In the genomic region with DNA sequence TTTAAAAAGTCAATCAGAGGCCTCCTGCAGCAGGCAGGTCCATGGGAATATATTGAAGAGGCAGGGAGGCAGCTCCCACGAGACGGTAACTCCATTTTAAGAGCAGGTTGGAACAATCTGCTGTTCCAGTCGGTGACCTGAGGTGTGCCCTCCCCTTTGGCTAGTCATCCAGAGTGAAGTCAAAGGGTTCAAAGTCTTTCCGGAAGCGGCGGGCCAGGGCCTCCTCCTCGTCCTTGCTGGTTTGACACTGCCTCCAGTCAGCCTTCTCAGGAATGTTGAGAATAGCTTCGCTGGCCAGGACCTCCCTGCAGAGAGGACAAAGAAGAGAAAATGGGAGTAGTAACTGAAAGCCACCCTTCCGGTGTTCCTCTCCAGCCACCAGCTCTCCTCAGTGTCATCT, we compare ENCODE assay signal across 20 mouse cellular contexts. TPM values are rescaled to one million over a fixed set of nuclear protein-coding genes. Genes with fewer than 3 reads are reported as not detected.
DNase-seq lines count a peak whose midpoint lies in the region; ATAC-seq and TF ChIP-seq lines count a peak whose summit lies in the region.
"Had no signal": no experiment of that assay in that cellular context is flagged by ENCODE, and none has a peak within 500 bp of the region (broad histone marks: within the 10 kb centered on the region; RNA-seq: fewer than 3 reads in every experiment).

No protein-coding gene starts in this region.

- 70% methylated on average over 9 of the region's 9 CpGs for WGBS in liver, embryonic 15.5 days (ENCODE audit: insufficient replicate concordance)
- 86% methylated on average over 9 of the region's 9 CpGs for WGBS in liver, embryonic 11.5 days
- 59% methylated on average over 9 of the region's 9 CpGs for WGBS in kidney, postnatal 0 days
- WGBS in small intestine, adult 2 months, result 38% methylated on average over 9 of the region's 9 CpGs

- no peak for TF ChIP-seq CTCF in kidney, postnatal 0 days (IDR thresholded peaks at IDR 0.05; ENCODE audit: low read depth)
- TF ChIP-seq CTCF in small intestine, adult 2 months (IDR thresholded peaks at IDR 0.05; ENCODE audit: extremely low read depth, insufficient read length, insufficient replicate concordance, low read depth, low read length), result no peak

- TF ChIP-seq POLR2A in small intestine, adult 2 months (IDR thresholded peaks at IDR 0.05; ENCODE audit: low read depth, low read length), result no peak

- peak overlapping the region; percentile 61 for H3K27ac ChIP-seq in liver, embryonic 15.5 days (replicated peaks)
- H3K27ac ChIP-seq in liver, embryonic 11.5 days (ENCODE audit: low read depth, low read length), result no peak overlapping the region
- H3K27ac ChIP-seq in kidney, postnatal 0 days, result peak overlapping the region; percentile 77
- H3K27ac ChIP-seq in small intestine, adult 2 months (ENCODE audit: insufficient read depth, low read depth, low read length), result peak overlapping the region; percentile 90
- H3K27ac ChIP-seq: heart, embryonic 15.5 days; left cerebral cortex, adult 2 months; limb, embryonic 12.5 days; midbrain, embryonic 10.5 days; stomach, embryonic 15.5 days had no signal

- no peak overlapping the region for H3K4me3 ChIP-seq in liver, embryonic 15.5 days (replicated peaks)
- no peak overlapping the region for H3K4me3 ChIP-seq in liver, embryonic 11.5 days (ENCODE audit: low read depth, low read length)
- H3K4me3 ChIP-seq in kidney, postnatal 0 days (replicated peaks; ENCODE audit: low read depth, low read length), result no peak overlapping the region
- no peak overlapping the region for H3K4me3 ChIP-seq in small intestine, adult 2 months (ENCODE audit: low read depth, low read length)
- H3K4me3 ChIP-seq: heart, embryonic 15.5 days; left cerebral cortex, adult 2 months; limb, embryonic 12.5 days; midbrain, embryonic 10.5 days; stomach, embryonic 15.5 days had no signal

- no peak for ATAC-seq in liver, embryonic 15.5 days (ENCODE audit: insufficient read depth)
- ATAC-seq in liver, embryonic 11.5 days (replicated peaks; ENCODE audit: low FRiP score), result no peak
- ATAC-seq in kidney, postnatal 0 days (replicated peaks; ENCODE audit: low FRiP score, low read depth), result peak; percentile 40; the same call in 1 of the 2 replicates
- ATAC-seq in frontal cortex, adult (ENCODE audit: low TSS enrichment), result no peak
- ATAC-seq: CD4-positive, CD25-positive, alpha-beta regulatory T cell, adult 4 months had no signal

- peaks cover 23% of the 10 kb centered on the region for H3K4me1 ChIP-seq in liver, embryonic 15.5 days (replicated peaks)
- H3K4me1 ChIP-seq in liver, embryonic 11.5 days (replicated peaks; ENCODE audit: control insufficient read depth, insufficient read depth, low read length), result peaks cover 11% of the 10 kb centered on the region
- H3K4me1 ChIP-seq in kidney, postnatal 0 days (replicated peaks; ENCODE audit: insufficient read depth, low read length), result peaks cover 8% of the 10 kb centered on the region
- peaks cover 12% of the 10 kb centered on the region; the same call in 1 of the 2 replicates for H3K4me1 ChIP-seq in small intestine, adult 2 months (ENCODE audit: control insufficient read depth, insufficient read depth, insufficient read length, low read length)

- peaks cover 64% of the 10 kb centered on the region for H3K36me3 ChIP-seq in liver, embryonic 15.5 days (replicated peaks)
- peaks cover 23% of the 10 kb centered on the region for H3K36me3 ChIP-seq in liver, embryonic 11.5 days (ENCODE audit: control insufficient read depth, insufficient read depth, low read length)
- peaks cover 28% of the 10 kb centered on the region for H3K36me3 ChIP-seq in kidney, postnatal 0 days (ENCODE audit: insufficient read depth, low read length)
- H3K36me3 ChIP-seq in small intestine, adult 2 months (ENCODE audit: control insufficient read depth, insufficient read depth, low read length), result peaks cover 24% of the 10 kb centered on the region

- H3K9me3 ChIP-seq in liver, embryonic 15.5 days (replicated peaks), result no peaks in the 10 kb centered on the region
- H3K9me3 ChIP-seq in liver, embryonic 11.5 days (ENCODE audit: control insufficient read depth, low read length), result no peaks in the 10 kb centered on the region
- no peaks in the 10 kb centered on the region for H3K9me3 ChIP-seq in kidney, postnatal 0 days (replicated peaks; ENCODE audit: low read length)
- H3K9me3 ChIP-seq: G1E; heart, embryonic 15.5 days; limb, embryonic 12.5 days; midbrain, embryonic 10.5 days; stomach, embryonic 15.5 days had no signal

- H3K9ac ChIP-seq in liver, embryonic 15.5 days, result no peak overlapping the region
- H3K9ac ChIP-seq in liver, embryonic 11.5 days (ENCODE audit: low read depth, low read length), result no peak overlapping the region
- no peak overlapping the region for H3K9ac ChIP-seq in kidney, postnatal 0 days (ENCODE audit: low read depth, low read length)
- H3K9ac ChIP-seq: heart, embryonic 15.5 days; limb, embryonic 12.5 days; lung, embryonic 14.5 days; stomach, embryonic 15.5 days had no signal

- H3K4me2 ChIP-seq in liver, embryonic 15.5 days, result no peak overlapping the region
- H3K4me2 ChIP-seq in liver, embryonic 11.5 days, result no peak overlapping the region
- no peak overlapping the region for H3K4me2 ChIP-seq in kidney, postnatal 0 days (ENCODE audit: low read length)
- H3K4me2 ChIP-seq: heart, embryonic 15.5 days; limb, embryonic 12.5 days; lung, embryonic 14.5 days; stomach, embryonic 15.5 days had no signal

- H3K27me3 ChIP-seq in liver, embryonic 15.5 days, result no peaks in the 10 kb centered on the region
- no peaks in the 10 kb centered on the region for H3K27me3 ChIP-seq in liver, embryonic 11.5 days (replicated peaks; ENCODE audit: control insufficient read depth, insufficient read depth, low read length)
- no peaks in the 10 kb centered on the region for H3K27me3 ChIP-seq in kidney, postnatal 0 days (ENCODE audit: insufficient read depth, low read length)
- H3K27me3 ChIP-seq in small intestine, adult 2 months (ENCODE audit: control insufficient read depth, insufficient read depth, low read length), result no peaks in the 10 kb centered on the region
- H3K27me3 ChIP-seq: heart, embryonic 15.5 days; limb, embryonic 12.5 days; stomach, embryonic 15.5 days had no signal

- DNase-seq in liver, embryonic 11.5 days (ENCODE audit: low spot score), result no peak
- DNase-seq in kidney, adult 18-20 months, result peak; percentile 74
- DNase-seq in kidney, postnatal 0 days (ENCODE audit: low spot score), result peak; percentile 53
- DNase-seq in cerebellum, postnatal 14 days, result no peak
- DNase-seq: cerebellum, postnatal 25 days; lung, embryonic 14.5 days; lung, postnatal 4 days; right cerebral cortex, adult 18-20 months; spleen, adult 18-20 months; thymus, postnatal 25 days had no signal

RNA-seq across cellular contexts. Expression of gene Chuk, which starts 3.1 kb away (rescaled TPM):
- 19.4 and 20.2 TPM in 2 replicates for polyA plus RNA-seq in liver, embryonic 15.5 days (2015; fragmentation: Nextera tagmentation; extraction: Ambion mirVana)
- 42.2 and 44.4 TPM in 2 replicates for polyA plus RNA-seq in liver, embryonic 11.5 days (2014; fragmentation: Nextera tagmentation; extraction: Ambion mirVana)
- polyA plus RNA-seq in kidney, postnatal 0 days (2015; fragmentation: Nextera tagmentation; extraction: Ambion mirVana), result 43.3 and 47.5 TPM in 2 replicates
- 5.1 and 12.4 TPM in 2 replicates for polyA plus RNA-seq in small intestine, adult 2 months (2012; rRNA removed)

RNA-seq across cellular contexts. Expression of gene Cwf19l1, which starts 25.3 kb away (rescaled TPM):
- 14.7 and 16.9 TPM in 2 replicates for polyA plus RNA-seq in liver, embryonic 15.5 days (2015; fragmentation: Nextera tagmentation; extraction: Ambion mirVana)
- 39.7 and 42.3 TPM in 2 replicates for polyA plus RNA-seq in liver, embryonic 11.5 days (2014; fragmentation: Nextera tagmentation; extraction: Ambion mirVana)
- 23.7 and 24.1 TPM in 2 replicates for polyA plus RNA-seq in kidney, postnatal 0 days (2015; fragmentation: Nextera tagmentation; extraction: Ambion mirVana)
- 0.77 and 1.7 TPM in 2 replicates for polyA plus RNA-seq in small intestine, adult 2 months (2012; rRNA removed)

RNA-seq across cellular contexts. Expression of gene Bloc1s2, which starts 35.9 kb away (rescaled TPM):
- polyA plus RNA-seq in liver, embryonic 15.5 days (2015; fragmentation: Nextera tagmentation; extraction: Ambion mirVana), result 33.1 and 35.1 TPM in 2 replicates
- 83.3 and 93.0 TPM in 2 replicates for polyA plus RNA-seq in liver, embryonic 11.5 days (2014; fragmentation: Nextera tagmentation; extraction: Ambion mirVana)
- 89.6 and 93.1 TPM in 2 replicates for polyA plus RNA-seq in kidney, postnatal 0 days (2015; fragmentation: Nextera tagmentation; extraction: Ambion mirVana)
- 5.1 and 13.0 TPM in 2 replicates for polyA plus RNA-seq in small intestine, adult 2 months (2012; rRNA removed)

RNA-seq across cellular contexts. Expression of gene Erlin1, which starts 40.8 kb away (rescaled TPM):
- polyA plus RNA-seq in liver, embryonic 15.5 days (2015; fragmentation: Nextera tagmentation; extraction: Ambion mirVana), result 17.8 and 20.6 TPM in 2 replicates
- polyA plus RNA-seq in liver, embryonic 11.5 days (2014; fragmentation: Nextera tagmentation; extraction: Ambion mirVana), result 22.4 and 24.2 TPM in 2 replicates
- 44.4 and 47.5 TPM in 2 replicates for polyA plus RNA-seq in kidney, postnatal 0 days (2015; fragmentation: Nextera tagmentation; extraction: Ambion mirVana)
- 4.1 and 10.9 TPM in 2 replicates for polyA plus RNA-seq in small intestine, adult 2 months (2012; rRNA removed)

Comparison
In these comparisons a context has a peak if more than half of its experiments do, and no peak if none do; other contexts are left out.
1. DNase-seq: peak in kidney, adult 18-20 months (single experiment) and kidney, postnatal 0 days (single experiment); none in liver, embryonic 11.5 days (single experiment) and cerebellum, postnatal 14 days (0 of 2).